Mouse (Mus musculus) heart, postnatal 10 days (tissue): ENCODE measurements around the gene Olfr295. TPM values are rescaled to one million over a fixed set of nuclear protein-coding genes. Genes with fewer than 3 reads are reported as not detected.

Experiments
- DNase-seq, 2 experiments: peaks; one replicate each; pipeline ENCODE4 v3.0.0; 2021
- intact Hi-C: fragments of 180-260 bp; cut with DNase I; formaldehyde crosslinking; loops from one replicate; pipeline ENCODE4 v1.15.1; 2025
- total RNA-seq, 2 experiments: library from RNA; stranded (reverse); gene quantifications; 2 replicates each; pipeline ENCODE4 v1.2.3; 2021

Gene Olfr295
- total RNA-seq, result not detected

GRCm38 (mm10) chr7:86583562-86583961 lies at the start of gene Olfr295:
TSS of gene Olfr295 (plus strand) at chr7:86583862.
- no peak for DNase-seq
- intact Hi-C loops, result no loop called here

GRCm38 (mm10) chr7:86616543-86616942 lies 32.9 kb downstream of the Olfr295 start, which contains the start of gene Olfr294:
TSS of gene Olfr294 (minus strand) at chr7:86616643.
- no peak for DNase-seq
- intact Hi-C loops, result no loop called here

Other genes with a start within 250 kb of the Olfr295 start
- not detected for gene Olfr307, start 246.3 kb upstream of the Olfr295 start, total RNA-seq
- not detected for gene Olfr305, start 216.9 kb upstream of the Olfr295 start, total RNA-seq
- not detected for gene Olfr304, start 197.2 kb upstream of the Olfr295 start, total RNA-seq
- gene Olfr303, start 186.1 kb upstream of the Olfr295 start, total RNA-seq, result not detected
- gene Olfr301, start 180.0 kb upstream of the Olfr295 start, total RNA-seq, result not detected
- not detected for gene Olfr299, start 123.9 kb upstream of the Olfr295 start, total RNA-seq
- gene Olfr298, start 91.4 kb upstream of the Olfr295 start, total RNA-seq, result not detected
- gene Olfr297, start 63.9 kb upstream of the Olfr295 start, total RNA-seq, result not detected
- gene Olfr294, start 32.8 kb downstream of the Olfr295 start, total RNA-seq, result not detected
- not detected for gene Olfr293, start 65.2 kb downstream of the Olfr295 start, total RNA-seq
- gene Olfr292, start 104.5 kb downstream of the Olfr295 start, total RNA-seq, result not detected
- not detected for gene Folh1, start 192.1 kb downstream of the Olfr295 start, total RNA-seq
- not detected for gene Vmn2r77, start 211.2 kb downstream of the Olfr295 start, total RNA-seq